Mouse (Mus musculus): Measurements from ENCODE around the gene Nr3c2.

GRCm38 (mm10) chr8:77169757-77170438 lies 270.7 kb downstream of the Nr3c2 start:
- no peak for TF ChIP-seq POLR2A (IDR thresholded peaks at IDR 0.05; ENCODE audit: low read depth, low read length)
- TF ChIP-seq CTCF (conservative IDR thresholded peaks at IDR 0.05; ENCODE audit: insufficient read depth, insufficient read length, low read depth, low read length): no peak

Data from kidney, adult 2 months (tissue).